Mouse (Mus musculus) hindbrain, embryonic 10.5 days (tissue): ENCODE measurements at regions not wholly inside any gene's neighbourhood (a gene's known extent, or its start where the extent isn't known, plus 50 kb on each side); places are given as distances from the start of the nearest gene placed in this dataset.
"Not testable (repeated sequence)": the region's sequence is repeated elsewhere in the genome, so short reads cannot be mapped to it uniquely, and the experiment has no call there.

Experiments
- DNase-seq: peaks from one replicate; pipeline ENCODE4 v3.0.0-alpha.2; 2017; ENCODE audit warnings: low spot score
- H3K27ac ChIP-seq: fragments of 300-500 bp; sonication (generic); 2 replicates; pipeline ENCODE4 v1.5.1; 2016; ENCODE audit warnings: mild to moderate bottlenecking, moderate library complexity
- H3K27me3 ChIP-seq: fragments of 300-500 bp; sonication (generic); 2 replicates; pipeline ENCODE4 v1.6.1; 2016; ENCODE audit warnings: mild to moderate bottlenecking; ENCODE audit not compliant: poor library complexity, insufficient read depth, severe bottlenecking
- H3K36me3 ChIP-seq: fragments of 300-500 bp; sonication (generic); 2 replicates; pipeline ENCODE4 v1.6.1; 2016; ENCODE audit warnings: mild to moderate bottlenecking, moderate library complexity
- H3K4me1 ChIP-seq: fragments of 300-500 bp; sonication (generic); replicated peaks from 2 replicates; pipeline ENCODE4 v1.6.1; 2016; ENCODE audit warnings: mild to moderate bottlenecking
- H3K4me3 ChIP-seq: fragments of 300-500 bp; sonication (generic); 2 replicates; pipeline ENCODE4 v1.5.1; 2016; ENCODE audit warnings: mild to moderate bottlenecking, moderate library complexity
- H3K9me3 ChIP-seq: fragments of 300-500 bp; sonication (generic); 2 replicates; pipeline ENCODE4 v1.6.1; 2016; ENCODE audit warnings: mild to moderate bottlenecking, moderate library complexity
- WGBS: fragments of 180-500 bp; shearing (Covaris S2); methylation state at CpG from one replicate; pipeline ENCODE4 v1.1.7; 2016; 5-methylcytosine and 5-hydroxymethylcytosine counted together

GRCm38 (mm10) chr17:13474310-13475094, 120.1 kb downstream of the Tcp10c start:
- Histone ChIP-seq H3K4me3 (no peak overlapping the region), H3K4me1 (peaks cover 15% of the 10 kb centered on the region), H3K36me3 (no peaks in the 10 kb centered on the region), H3K27ac (no peak overlapping the region), H3K27me3 (no peaks in the 10 kb centered on the region), H3K9me3 (no peaks in the 10 kb centered on the region)
- WGBS: 81% methylated on average over 14 of the region's 14 CpGs
- no peak for DNase-seq

DNA sequence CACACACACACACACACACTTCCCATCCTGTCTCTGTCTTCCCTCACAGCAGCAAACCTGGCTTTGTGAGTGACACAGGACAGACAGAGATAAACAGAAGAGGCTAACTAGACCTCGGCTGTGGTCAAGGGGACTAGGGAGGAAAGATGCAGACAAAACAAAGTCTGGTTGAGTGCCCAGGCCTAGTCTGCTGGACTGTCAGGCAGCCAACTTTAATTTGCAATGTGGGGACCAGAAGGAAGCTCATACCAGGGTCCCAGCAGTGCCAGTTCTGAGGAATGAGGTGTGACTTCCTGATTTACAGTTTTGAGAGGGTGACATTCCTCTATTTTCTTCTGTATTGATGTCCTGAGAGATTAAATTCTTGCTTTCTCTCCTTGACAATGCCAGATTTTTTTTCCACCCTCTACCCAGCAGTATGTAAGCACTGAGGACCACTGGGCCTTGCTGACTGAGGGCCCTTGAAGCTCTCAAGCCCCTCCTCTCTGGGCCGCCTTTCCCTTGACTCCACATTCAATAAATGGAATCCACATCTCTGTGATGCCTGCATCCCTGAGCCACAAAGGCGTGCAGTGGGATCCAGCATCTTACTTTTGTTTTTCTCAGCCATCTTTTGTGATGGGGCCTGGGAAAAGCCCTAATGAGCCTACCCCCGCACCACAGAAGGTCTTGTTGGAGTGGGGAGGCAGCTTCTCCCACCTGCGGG, 124.6 kb downstream of the Tcp10c start:
- 23% methylated on average over 5 of the region's 5 CpGs for WGBS
- Histone ChIP-seq H3K27ac (peak overlapping the region; percentile 76), H3K27me3 (no peaks in the 10 kb centered on the region), H3K4me1 (peaks cover 23% of the 10 kb centered on the region), H3K36me3 (no peaks in the 10 kb centered on the region), H3K9me3 (no peaks in the 10 kb centered on the region), H3K4me3 (peak overlapping the region; percentile 29; the same call in 1 of the 2 replicates)
- DNase-seq: peak; percentile 40

- H3K4me1 ChIP-seq: peaks cover 23% of the 10 kb centered on the region
- WGBS: 16% methylated on average over 12 of the region's 12 CpGs
- no peaks in the 10 kb centered on the region for H3K36me3 ChIP-seq
- peak overlapping the region; percentile 29; the same call in 1 of the 2 replicates for H3K4me3 ChIP-seq
- no peaks in the 10 kb centered on the region for H3K9me3 ChIP-seq
- peak overlapping the region; percentile 76 for H3K27ac ChIP-seq
- no peaks in the 10 kb centered on the region for H3K27me3 ChIP-seq
- peak; percentile 44 for DNase-seq
Measured at GRCm38 (mm10) chr17:13479572-13480063, 125.2 kb downstream of the Tcp10c start.

DNA sequence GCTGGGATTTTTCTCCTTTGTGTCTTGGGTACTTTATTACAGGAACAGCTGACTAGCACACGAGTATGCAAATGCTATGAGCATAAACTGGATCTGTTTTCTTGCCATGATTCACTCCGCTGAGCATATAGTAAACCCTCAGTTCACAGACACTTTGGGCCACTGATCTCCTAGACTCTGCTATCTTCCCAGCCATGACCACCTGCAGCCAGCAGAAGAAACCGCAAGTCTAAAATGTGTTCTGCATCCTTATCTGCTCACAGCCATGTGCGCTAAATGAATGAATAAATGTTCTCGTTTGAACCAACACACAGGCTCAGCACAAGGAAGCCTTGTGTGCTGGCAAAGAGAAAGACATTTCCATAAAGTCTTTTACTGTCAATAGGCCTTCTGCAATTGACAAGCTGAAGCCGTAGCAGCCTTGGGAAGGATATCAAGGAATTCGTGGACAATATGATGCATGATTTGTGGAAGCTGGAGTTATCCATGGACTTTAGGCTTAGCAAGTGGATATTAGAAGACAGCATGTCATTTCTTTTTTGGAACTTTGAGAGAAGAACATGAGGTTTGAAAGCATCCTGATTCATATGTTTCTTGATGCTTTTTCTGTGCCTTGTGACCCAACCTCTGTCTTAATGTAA, 127.2 kb downstream of the Tcp10c start:
- Histone ChIP-seq H3K9me3 (no peaks in the 10 kb centered on the region), H3K4me1 (peaks cover 23% of the 10 kb centered on the region), H3K27ac (no peak overlapping the region), H3K4me3 (no peak overlapping the region), H3K36me3 (no peaks in the 10 kb centered on the region), H3K27me3 (no peaks in the 10 kb centered on the region)
- DNase-seq: no peak
- 92% methylated on average over 7 of the region's 7 CpGs for WGBS

DNA sequence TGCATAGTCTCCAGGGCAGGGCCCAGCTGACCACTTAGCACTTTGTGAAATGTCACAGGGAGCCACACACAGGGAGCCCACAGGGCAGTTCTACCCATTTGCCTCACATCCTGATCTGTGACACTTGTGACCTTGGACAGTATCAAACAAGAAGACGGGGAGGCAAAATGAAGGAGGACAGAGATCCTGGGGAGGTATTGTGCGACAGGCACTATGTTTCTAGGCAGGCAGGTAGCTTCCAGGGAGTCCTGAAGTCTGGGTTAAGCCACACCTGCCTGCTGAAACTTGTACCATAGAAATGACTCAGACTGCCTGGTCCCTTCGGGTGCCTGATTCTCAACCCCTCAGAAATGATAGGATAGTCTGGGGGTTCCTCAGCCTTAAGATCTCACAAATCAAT, 127.8 kb downstream of the Tcp10c start:
- Histone ChIP-seq H3K27me3 (no peaks in the 10 kb centered on the region), H3K36me3 (no peaks in the 10 kb centered on the region), H3K4me1 (peaks cover 23% of the 10 kb centered on the region), H3K27ac (no peak overlapping the region), H3K4me3 (no peak overlapping the region), H3K9me3 (no peaks in the 10 kb centered on the region)
- 87% methylated on average over 3 of the region's 3 CpGs for WGBS
- DNase-seq: no peak

DNA sequence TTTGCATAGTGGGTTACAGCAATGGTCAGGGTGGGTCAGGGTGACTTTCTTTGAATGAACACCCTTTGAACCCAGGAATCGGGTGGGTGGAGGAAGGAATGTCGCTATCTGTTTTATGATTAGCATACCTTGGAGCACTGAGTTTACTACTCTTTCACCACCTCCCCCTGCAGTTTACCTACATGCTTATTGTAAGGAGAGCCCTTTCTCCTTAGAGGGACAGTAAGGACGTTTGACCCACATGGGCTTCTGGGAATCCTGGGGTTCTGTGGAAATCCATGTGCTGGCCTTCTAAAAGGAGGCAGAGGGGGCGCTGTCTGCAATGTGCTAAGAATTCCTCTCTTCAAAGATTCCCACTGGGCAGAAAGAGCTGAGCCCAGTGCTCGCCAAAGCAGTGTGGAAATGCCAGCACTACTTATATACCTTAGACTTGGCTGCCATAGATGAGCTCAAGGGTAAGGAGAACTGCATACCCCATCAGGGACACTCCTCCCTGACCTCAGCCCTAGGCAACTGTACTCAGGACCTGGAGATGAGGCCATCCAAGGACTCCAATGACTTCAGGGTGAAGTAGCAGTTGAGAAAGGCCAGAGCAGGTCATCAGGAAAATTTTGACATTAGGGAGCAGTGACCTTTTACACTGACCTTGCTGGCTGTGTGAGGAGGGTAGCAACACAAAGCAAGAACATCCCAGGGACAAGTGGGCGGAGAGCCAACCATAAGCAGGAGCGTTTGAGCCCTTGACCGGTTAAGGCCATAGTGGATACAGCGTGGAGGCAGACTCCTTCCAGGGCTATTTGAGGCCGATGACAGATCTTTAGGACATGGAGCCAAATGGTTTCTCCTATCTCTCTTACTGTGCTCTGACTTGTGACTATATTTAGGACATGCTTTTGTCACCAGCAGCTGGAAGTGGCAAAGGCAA, 133.2 kb downstream of the Tcp10c start:
- Histone ChIP-seq H3K36me3 (no peaks in the 10 kb centered on the region), H3K27me3 (no peaks in the 10 kb centered on the region), H3K9me3 (no peaks in the 10 kb centered on the region), H3K27ac (no peak overlapping the region), H3K4me3 (no peak overlapping the region), H3K4me1 (no peaks in the 10 kb centered on the region)
- no peak for DNase-seq
- 79% methylated on average over 10 of the region's 10 CpGs for WGBS

GRCm38 (mm10) chr17:13488608-13489324, 134.4 kb downstream of the Tcp10c start:
- Histone ChIP-seq H3K4me1 (no peaks in the 10 kb centered on the region), H3K27ac (no peak overlapping the region), H3K27me3 (no peaks in the 10 kb centered on the region), H3K4me3 (no peak overlapping the region), H3K9me3 (no peaks in the 10 kb centered on the region), H3K36me3 (no peaks in the 10 kb centered on the region)
- 87% methylated on average over 9 of the region's 9 CpGs for WGBS
- DNase-seq: no peak

GRCm38 (mm10) chr17:13492239-13492638, 137.9 kb downstream of the Tcp10c start:
- H3K36me3 ChIP-seq, DNase-seq, H3K27ac ChIP-seq, H3K4me1 ChIP-seq, H3K9me3 ChIP-seq, H3K27me3 ChIP-seq, H3K4me3 ChIP-seq: not testable (repeated sequence)
- 92% methylated on average over 1 of the region's 1 CpGs for WGBS

GRCm38 (mm10) chr17:13492649-13493277, 138.4 kb downstream of the Tcp10c start:
- not testable (repeated sequence) for H3K27ac ChIP-seq, H3K27me3 ChIP-seq, H3K4me3 ChIP-seq, DNase-seq, H3K4me1 ChIP-seq, H3K9me3 ChIP-seq, H3K36me3 ChIP-seq
- 65% methylated on average over 4 of the region's 7 CpGs for WGBS

DNA sequence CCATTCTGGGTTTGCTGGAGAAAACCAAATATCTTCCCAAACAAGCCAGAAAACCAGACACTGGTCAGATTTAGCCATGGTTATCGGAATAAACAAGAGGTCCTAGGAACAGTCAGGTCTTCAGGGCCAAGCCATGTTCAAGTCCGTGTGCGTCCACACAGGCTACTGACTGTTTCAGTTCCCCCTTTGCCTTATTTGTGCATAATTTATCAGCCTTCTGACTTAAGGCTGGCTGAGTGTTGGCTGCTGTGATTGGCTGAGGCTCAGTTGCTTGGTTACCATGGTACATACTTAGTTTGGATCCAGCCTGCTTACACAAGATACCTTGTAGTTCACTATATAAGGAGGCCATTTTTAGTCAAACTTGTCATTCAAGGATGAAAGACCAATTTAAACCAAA, 139.5 kb downstream of the Tcp10c start:
- H3K4me3 ChIP-seq, H3K4me1 ChIP-seq, H3K27me3 ChIP-seq, H3K36me3 ChIP-seq, H3K27ac ChIP-seq, H3K9me3 ChIP-seq, DNase-seq: not testable (repeated sequence)
- 91% methylated on average over 3 of the region's 3 CpGs for WGBS

DNA sequence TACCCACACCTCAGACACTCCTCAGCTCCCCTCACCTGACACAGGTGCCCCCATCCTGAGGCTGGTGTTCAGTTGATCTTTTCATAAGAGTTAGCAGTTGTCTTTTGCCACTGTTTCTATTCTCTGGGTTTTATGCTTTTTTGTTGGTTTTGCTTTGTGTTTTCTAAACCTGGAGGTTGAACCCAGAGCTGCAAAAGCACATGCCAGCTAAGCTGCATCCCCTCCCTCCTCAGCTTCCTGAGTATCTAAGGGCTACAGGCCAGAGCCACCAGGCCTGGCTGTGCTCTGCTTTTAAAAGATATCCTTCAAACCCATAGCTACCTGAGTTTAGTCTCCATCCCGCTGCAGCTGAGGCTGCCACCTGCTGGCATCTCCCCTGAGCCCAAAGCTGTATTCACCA, 140.1 kb downstream of the Tcp10c start:
- 80% methylated on average over 1 of the region's 1 CpGs for WGBS

More for the DNA sequence above, 140.1 kb downstream of the Tcp10c start:
- not testable (repeated sequence) for H3K36me3 ChIP-seq, H3K27me3 ChIP-seq, DNase-seq, H3K4me1 ChIP-seq, H3K27ac ChIP-seq, H3K4me3 ChIP-seq, H3K9me3 ChIP-seq
